Mouse (Mus musculus) ES-Bruce4 (cell line): ENCODE measurements around the gene Comt. TPM values are rescaled to one million over a fixed set of nuclear protein-coding genes. Genes with fewer than 3 reads are reported as not detected.
A peak's percentile ranks its signal among the peaks of the same experiment; 100 is the strongest.

ENCODE experiments used
- H3K27ac ChIP-seq: 2 replicates; pipeline ENCODE4 v1.5.1; 2012; ENCODE audit warnings: low read length, inconsistent platforms; ENCODE audit not compliant: insufficient read depth
- H3K27me3 ChIP-seq: 2 replicates; pipeline ENCODE4 v1.6.1; 2012; ENCODE audit warnings: mild to moderate bottlenecking, low read length, inconsistent platforms; ENCODE audit not compliant: control insufficient read depth, poor library complexity, insufficient read depth, severe bottlenecking
- H3K36me3 ChIP-seq: 2 replicates; pipeline ENCODE4 v1.6.1; 2012; ENCODE audit warnings: inconsistent platforms, mild to moderate bottlenecking, low read length, moderate library complexity; ENCODE audit not compliant: control insufficient read depth, poor library complexity, insufficient read depth, severe bottlenecking
- H3K4me1 ChIP-seq: one replicate; pipeline ENCODE4 v1.8.1; 2011; ENCODE audit warnings: low read length; ENCODE audit not compliant: control insufficient read depth, insufficient read depth
- H3K4me3 ChIP-seq: 2 replicates; pipeline ENCODE4 v1.5.1; 2011; ENCODE audit warnings: low read depth, mild to moderate bottlenecking, low read length
- H3K9ac ChIP-seq: 2 replicates; pipeline ENCODE4 v1.6.1; 2012; ENCODE audit warnings: low read depth, mild to moderate bottlenecking, inconsistent platforms; ENCODE audit not compliant: poor library complexity, severe bottlenecking
- H3K9me3 ChIP-seq: replicated peaks from 2 replicates; pipeline ENCODE4 v1.6.1; 2012; ENCODE audit warnings: mild to moderate bottlenecking, low read length, inconsistent platforms; ENCODE audit not compliant: control insufficient read depth, poor library complexity, insufficient read depth, severe bottlenecking
- CTCF ChIP-seq: IDR thresholded peaks from one replicate; pipeline ENCODE4 v1.8.1; 2011; ENCODE audit warnings: low read depth, low read length
- EP300 ChIP-seq: IDR thresholded peaks from 2 replicates; pipeline ENCODE4 v1.6.1; 2011; ENCODE audit warnings: low read depth, low read length; ENCODE audit not compliant: insufficient read depth
- POLR2A ChIP-seq: IDR thresholded peaks from one replicate; pipeline ENCODE4 v1.8.1; 2011; ENCODE audit warnings: low read length; ENCODE audit not compliant: insufficient read depth
- polyA plus RNA-seq: library from polyadenylated mRNA; stranded (reverse); fragments of >200 nt; gene quantifications from 2 replicates; pipeline ENCODE4 v1.2.4, GENCODE M21; 2011; ENCODE audit warnings: low read depth; ENCODE audit not compliant: missing spikeins, insufficient read depth, insufficient read length

Comt gene
- polyA plus RNA-seq, 1 experiment: 13.6 TPM

- Histone ChIP-seq H3K4me3 (no peak overlapping the region), H3K9me3 (no peaks in the 10 kb centered on the region), H3K36me3 (0 out of 2 replicates have a peak, but pooled peaks cover 7% of the 10 kb centered on the region), H3K9ac (no peak overlapping the region), H3K4me1 (peaks cover 16% of the 10 kb centered on the region), H3K27ac (no peak overlapping the region), H3K27me3 (no peaks in the 10 kb centered on the region)
- TF ChIP-seq CTCF: no peak
- no peak for TF ChIP-seq EP300
- TF ChIP-seq POLR2A: no peak
These were observed 29.6 kb downstream of the Comt start for GRCm38 (mm10) chr16:18396791-18397621.

GRCm38 (mm10) chr16:18396201-18396600, 30.5 kb downstream of the Comt start:
- TF ChIP-seq POLR2A: no peak
- no peak for TF ChIP-seq CTCF
- no peak for TF ChIP-seq EP300
- Histone ChIP-seq H3K27me3 (no peaks in the 10 kb centered on the region), H3K4me1 (peaks cover 18% of the 10 kb centered on the region), H3K9me3 (no peaks in the 10 kb centered on the region), H3K9ac (no peak overlapping the region), H3K4me3 (no peak overlapping the region), H3K36me3 (0 out of 2 replicates have a peak, but pooled peaks cover 7% of the 10 kb centered on the region), H3K27ac (no peak overlapping the region)

GRCm38 (mm10) chr16:18395620-18396036, 31.0 kb downstream of the Comt start:
- TF ChIP-seq CTCF (no peak), POLR2A (no peak), EP300 (no peak)
- Histone ChIP-seq H3K36me3 (0 out of 2 replicates have a peak, but pooled peaks cover 7% of the 10 kb centered on the region), H3K27me3 (no peaks in the 10 kb centered on the region), H3K4me3 (no peak overlapping the region), H3K4me1 (peaks cover 14% of the 10 kb centered on the region), H3K9ac (no peak overlapping the region), H3K27ac (peak overlapping the region; percentile 39; the same call in 1 of the 2 replicates), H3K9me3 (no peaks in the 10 kb centered on the region)

GRCm38 (mm10) chr16:18394777-18395619, 31.7 kb downstream of the Comt start:
- no peaks in the 10 kb centered on the region for H3K9me3 ChIP-seq
- H3K9ac ChIP-seq: 0 out of 2 replicates have a peak overlapping the region, but pooled peaks have one; percentile 17
- TF ChIP-seq CTCF (no peak), EP300 (peak; percentile 55; the same call in 1 of the 2 replicates), POLR2A (peak; percentile 14)
- H3K4me3 ChIP-seq: peak overlapping the region; percentile 26; the same call in 1 of the 2 replicates
- peak overlapping the region; percentile 69 for H3K27ac ChIP-seq
- H3K27me3 ChIP-seq: no peaks in the 10 kb centered on the region
- peaks cover 11% of the 10 kb centered on the region for H3K4me1 ChIP-seq
- H3K36me3 ChIP-seq: 0 out of 2 replicates have a peak, but pooled peaks cover 7% of the 10 kb centered on the region

GRCm38 (mm10) chr16:18394056-18394455, 32.6 kb downstream of the Comt start:
- Histone ChIP-seq H3K4me1 (peaks cover 11% of the 10 kb centered on the region), H3K4me3 (no peak overlapping the region)

More at GRCm38 (mm10) chr16:18394056-18394455, 32.6 kb downstream of the Comt start:
- Histone ChIP-seq H3K27ac (no peak overlapping the region), H3K36me3 (0 out of 2 replicates have a peak, but pooled peaks cover 7% of the 10 kb centered on the region), H3K9me3 (no peaks in the 10 kb centered on the region), H3K27me3 (no peaks in the 10 kb centered on the region), H3K9ac (no peak overlapping the region)
- no peak for TF ChIP-seq POLR2A
- no peak for TF ChIP-seq CTCF
- no peak for TF ChIP-seq EP300
